Comparison of ENCODE assay signal across 9 mouse cellular contexts in the genomic region with DNA sequence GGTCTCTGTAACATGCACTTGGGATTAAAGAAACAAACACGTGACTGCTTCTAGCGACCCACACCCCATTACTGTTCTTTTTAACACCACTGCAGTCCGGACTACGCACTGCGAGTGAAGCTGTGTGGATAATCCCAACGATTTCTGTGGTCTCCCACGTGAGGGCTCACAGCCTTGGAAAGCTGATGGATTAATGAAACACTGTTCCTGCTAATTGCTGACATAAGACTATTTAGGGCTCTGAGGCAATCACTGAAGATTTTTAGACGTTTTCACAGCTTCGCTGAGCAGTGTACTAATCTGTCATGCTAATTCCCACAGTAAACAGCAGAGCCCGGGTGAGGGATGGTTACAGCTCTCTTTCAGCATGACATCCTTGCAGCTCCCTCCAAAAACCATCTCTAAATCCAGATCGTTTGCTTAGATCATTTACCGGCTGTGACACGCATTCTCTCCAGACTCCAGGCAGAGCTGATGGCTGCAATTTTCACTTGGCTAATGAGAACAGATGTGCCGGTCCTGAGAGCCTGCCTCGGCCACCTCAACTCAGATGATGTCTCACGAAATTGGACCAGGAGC.
DNase-seq lines count a peak whose midpoint lies in the region; ATAC-seq and TF ChIP-seq lines count a peak whose summit lies in the region.
"Had no signal": no experiment of that assay in that cellular context is flagged by ENCODE, and none has a peak within 500 bp of the region (broad histone marks: within the 10 kb centered on the region; RNA-seq: fewer than 3 reads in every experiment).

No protein-coding gene starts in this region.

- no peak overlapping the region for H3K4me3 ChIP-seq in neural tube, embryonic 11.5 days (ENCODE audit: low read depth, low read length)
- peak overlapping the region; percentile 10; the same call in 1 of the 2 replicates for H3K4me3 ChIP-seq in limb, embryonic 13.5 days
- H3K4me3 ChIP-seq in liver, postnatal 0 days (ENCODE audit: low read depth, low read length) = no peak overlapping the region

- no peak overlapping the region for H3K9ac ChIP-seq in neural tube, embryonic 11.5 days (ENCODE audit: low read length)
- H3K9ac ChIP-seq in limb, embryonic 13.5 days = no peak overlapping the region
- H3K9ac ChIP-seq in liver, postnatal 0 days (replicated peaks) = no peak overlapping the region

- no peak overlapping the region for H3K27ac ChIP-seq in neural tube, embryonic 11.5 days (ENCODE audit: low read depth, low read length)
- H3K27ac ChIP-seq in limb, embryonic 13.5 days = no peak overlapping the region
- H3K27ac ChIP-seq in liver, postnatal 0 days (ENCODE audit: low read depth) = no peak overlapping the region

- TF ChIP-seq CTCF in liver, postnatal 0 days (IDR thresholded peaks at IDR 0.05; ENCODE audit: low read depth) = no peak

- no peaks in the 10 kb centered on the region for H3K27me3 ChIP-seq in neural tube, embryonic 11.5 days (ENCODE audit: control insufficient read depth, insufficient read depth, low read length)
- H3K27me3 ChIP-seq in limb, embryonic 13.5 days = peaks cover 11% of the 10 kb centered on the region
- H3K27me3 ChIP-seq in liver, postnatal 0 days (ENCODE audit: insufficient read depth, low read length) = no peaks in the 10 kb centered on the region

- no peaks in the 10 kb centered on the region for H3K9me3 ChIP-seq in neural tube, embryonic 11.5 days (ENCODE audit: control insufficient read depth, low read length)
- no peaks in the 10 kb centered on the region for H3K9me3 ChIP-seq in limb, embryonic 13.5 days
- no peaks in the 10 kb centered on the region for H3K9me3 ChIP-seq in liver, postnatal 0 days (ENCODE audit: low read length)

- WGBS in neural tube, embryonic 11.5 days = 36% methylated on average over 16 of the region's 16 CpGs
- 9% methylated on average over 16 of the region's 16 CpGs for WGBS in limb, embryonic 13.5 days
- 53% methylated on average over 16 of the region's 16 CpGs for WGBS in liver, postnatal 0 days (ENCODE audit: insufficient replicate concordance)

- H3K4me2 ChIP-seq in neural tube, embryonic 11.5 days (ENCODE audit: low read depth) = 0 out of 2 replicates have a peak overlapping the region, but pooled peaks have one; percentile 21
- peak overlapping the region; percentile 42 for H3K4me2 ChIP-seq in limb, embryonic 13.5 days (replicated peaks)
- H3K4me2 ChIP-seq in liver, postnatal 0 days (ENCODE audit: low read depth, low read length) = no peak overlapping the region

- no peaks in the 10 kb centered on the region for H3K4me1 ChIP-seq in neural tube, embryonic 11.5 days (ENCODE audit: control insufficient read depth, insufficient read depth, low read length)
- H3K4me1 ChIP-seq in limb, embryonic 13.5 days = peaks cover 15% of the 10 kb centered on the region
- H3K4me1 ChIP-seq in liver, postnatal 0 days (ENCODE audit: insufficient read depth) = no peaks in the 10 kb centered on the region

- ATAC-seq in neural tube, embryonic 11.5 days (ENCODE audit: insufficient read depth, low FRiP score, low TSS enrichment) = no peak
- 0 out of 2 replicates have a peak, but pooled peaks have one; percentile 40 for ATAC-seq in limb, embryonic 13.5 days (ENCODE audit: low FRiP score, low read depth)
- no peak for ATAC-seq in liver, postnatal 0 days

- TF ChIP-seq EP300 in liver, postnatal 0 days (IDR thresholded peaks at IDR 0.05; ENCODE audit: low read depth) = no peak

- H3K36me3 ChIP-seq in neural tube, embryonic 11.5 days (ENCODE audit: control insufficient read depth, insufficient read depth, low read length) = no peaks in the 10 kb centered on the region
- no peaks in the 10 kb centered on the region for H3K36me3 ChIP-seq in limb, embryonic 13.5 days
- H3K36me3 ChIP-seq in liver, postnatal 0 days (replicated peaks; ENCODE audit: insufficient read depth, low read length) = no peaks in the 10 kb centered on the region

- DNase-seq in frontal cortex, adult 2 months (ENCODE audit: extremely low spot score in 1 of 2, low spot score in 1 of 2) = peak; percentile 5 to 30
- DNase-seq in frontal cortex, postnatal 14 days (ENCODE audit: low spot score in 2 of 2) = no peak
- DNase-seq in neural tube, embryonic 11.5 days (ENCODE audit: low spot score) = peak; percentile 17
- no peak for DNase-seq in neural tube, embryonic 10.5 days (ENCODE audit: extremely low spot score, low spot score)
- no peak for DNase-seq in adrenal gland, postnatal 36 days
- DNase-seq in right cerebral cortex, postnatal 14 days = no peak
- no peak for DNase-seq in liver, postnatal 0 days
- DNase-seq: thymus, postnatal 36 days had no signal

Comparison
In these comparisons a context has a peak if more than half of its experiments do, and no peak if none do; other contexts are left out.
1. DNase-seq: peak in frontal cortex, adult 2 months (2 of 2) and neural tube, embryonic 11.5 days (single experiment); none in frontal cortex, postnatal 14 days (0 of 2), neural tube, embryonic 10.5 days (single experiment), adrenal gland, postnatal 36 days (0 of 2), right cerebral cortex, postnatal 14 days (single experiment) and liver, postnatal 0 days (single experiment).